Mouse (Mus musculus) embryonic fibroblast, embryonic 13.5 days (primary cell): ENCODE measurements around the gene Tmem220. TPM values are rescaled to one million over a fixed set of nuclear protein-coding genes. Genes with fewer than 3 reads are reported as not detected.

Source experiments
- H3K27ac ChIP-seq: 2 replicates; pipeline ENCODE4 v1.5.1; 2012; ENCODE audit warnings: low read length, control low read depth, inconsistent platforms; ENCODE audit not compliant: insufficient read depth
- H3K4me1 ChIP-seq: 2 replicates; pipeline ENCODE4 v1.6.1; 2011; ENCODE audit warnings: low read length; ENCODE audit not compliant: control insufficient read depth, insufficient read depth
- H3K4me3 ChIP-seq: 2 replicates; pipeline ENCODE4 v1.5.1; 2011; ENCODE audit warnings: mild to moderate bottlenecking, control low read depth, low read length; ENCODE audit not compliant: insufficient read depth
- CTCF ChIP-seq: IDR thresholded peaks from 2 replicates; pipeline ENCODE4 v1.5.1; 2011; ENCODE audit warnings: mild to moderate bottlenecking, control low read depth, low read length, moderate library complexity, borderline replicate concordance; ENCODE audit not compliant: insufficient read depth
- POLR2A ChIP-seq: IDR thresholded peaks from 2 replicates; pipeline ENCODE4 v1.6.1; 2011; ENCODE audit warnings: low read depth, mild to moderate bottlenecking, control low read depth, low read length, moderate library complexity
- polyA plus RNA-seq: library from polyadenylated mRNA; stranded (reverse); fragments of >200 nt; gene quantifications from 2 replicates; pipeline ENCODE4 v1.2.4, GENCODE M21; 2011; ENCODE audit warnings: low read depth; ENCODE audit not compliant: missing spikeins, insufficient read length

Tmem220 gene
- polyA plus RNA-seq, 1 experiment = 2.9 TPM

- TF ChIP-seq CTCF (no peak), POLR2A (no peak)
- no peak overlapping the region for H3K4me3 ChIP-seq
- H3K4me1 ChIP-seq = peaks cover 3% of the 10 kb centered on the region; the same call in 1 of the 2 replicates
- no peak overlapping the region for H3K27ac ChIP-seq
Measured at GRCm38 (mm10) chr11:67080168-67080567, 55.2 kb downstream of the Tmem220 start.

DNA sequence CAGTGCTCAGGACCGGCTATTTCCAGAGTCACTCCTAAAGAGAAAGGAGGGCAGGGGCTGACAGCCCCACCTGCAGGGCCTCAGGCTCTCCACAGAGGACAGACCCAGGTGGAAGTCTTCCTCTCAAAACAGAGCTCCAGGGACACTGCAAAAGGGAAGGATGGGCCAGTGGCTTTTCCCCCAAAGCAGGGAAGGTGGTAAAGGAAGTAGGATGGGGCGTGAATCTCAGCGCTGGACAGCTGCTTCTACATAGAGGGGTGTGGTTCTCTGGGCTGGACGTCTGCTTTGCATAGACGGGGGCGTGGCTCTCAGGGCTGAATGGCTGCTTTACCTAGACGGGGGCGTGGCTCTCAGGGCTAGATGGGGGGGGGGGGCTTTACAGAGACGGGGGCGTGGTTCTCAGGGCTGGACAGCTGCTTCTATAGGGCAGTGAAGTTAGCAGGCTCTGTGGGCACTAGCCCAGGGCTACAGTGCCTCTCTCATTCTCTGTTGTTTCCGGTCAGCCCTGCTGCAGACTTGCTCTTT is 56.2 kb downstream of the Tmem220 start:
- TF ChIP-seq CTCF = no peak
- TF ChIP-seq POLR2A = no peak
- no peak overlapping the region for H3K4me3 ChIP-seq
- H3K4me1 ChIP-seq = peaks cover 3% of the 10 kb centered on the region; the same call in 1 of the 2 replicates
- H3K27ac ChIP-seq = no peak overlapping the region

DNA sequence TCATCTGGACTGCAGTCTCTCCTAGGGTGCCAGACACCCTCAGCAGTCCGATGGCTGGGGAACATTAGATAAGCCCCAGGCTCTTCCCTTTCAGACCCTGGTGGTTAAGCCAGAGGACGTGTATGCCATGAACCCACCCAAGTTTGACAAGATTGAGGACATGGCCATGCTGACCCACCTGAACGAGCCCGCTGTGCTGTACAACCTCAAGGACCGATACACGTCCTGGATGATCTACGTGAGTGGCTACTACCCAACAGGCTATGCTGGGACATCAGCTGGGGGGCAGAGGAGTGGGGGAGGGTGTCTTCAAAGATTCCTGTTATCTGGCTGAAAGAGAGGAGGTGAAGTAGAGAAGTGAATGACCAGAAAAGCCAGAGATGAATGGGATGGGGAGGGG is 57.2 kb downstream of the Tmem220 start:
- H3K4me3 ChIP-seq = no peak overlapping the region
- H3K4me1 ChIP-seq = no peaks in the 10 kb centered on the region
- TF ChIP-seq CTCF = no peak
- TF ChIP-seq POLR2A = no peak
- no peak overlapping the region for H3K27ac ChIP-seq

DNA sequence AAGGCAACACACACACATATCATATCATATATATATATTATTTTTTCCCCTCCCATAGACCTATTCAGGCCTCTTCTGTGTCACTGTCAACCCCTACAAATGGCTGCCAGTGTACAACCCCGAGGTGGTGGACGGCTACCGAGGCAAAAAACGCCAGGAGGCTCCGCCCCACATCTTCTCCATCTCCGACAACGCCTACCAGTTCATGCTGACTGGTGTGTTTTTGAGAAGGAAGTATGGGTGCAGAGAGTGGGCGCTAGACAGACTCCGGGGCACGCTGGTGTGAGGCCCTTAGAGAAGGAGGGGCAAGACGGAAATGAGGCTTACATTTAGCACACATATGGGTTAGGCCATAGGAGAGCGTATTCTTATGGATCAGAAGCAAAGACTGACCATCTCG is 57.8 kb downstream of the Tmem220 start:
- Histone ChIP-seq H3K27ac (no peak overlapping the region), H3K4me1 (no peaks in the 10 kb centered on the region), H3K4me3 (no peak overlapping the region)
- no peak for TF ChIP-seq CTCF
- TF ChIP-seq POLR2A = no peak

- Histone ChIP-seq H3K27ac (no peak overlapping the region), H3K4me1 (no peaks in the 10 kb centered on the region), H3K4me3 (no peak overlapping the region)
- TF ChIP-seq CTCF (no peak), POLR2A (no peak)
Measured at GRCm38 (mm10) chr11:67083239-67083638, 58.3 kb downstream of the Tmem220 start.

GRCm38 (mm10) chr11:67083712-67084340 is 58.9 kb downstream of the Tmem220 start:
- no peak overlapping the region for H3K27ac ChIP-seq
- H3K4me3 ChIP-seq = no peak overlapping the region
- TF ChIP-seq POLR2A (no peak), CTCF (no peak)
- no peaks in the 10 kb centered on the region for H3K4me1 ChIP-seq

Other genes with a start within 250 kb of the Tmem220 start
- not detected in 2 replicates for gene Pirt, start 113.2 kb upstream of the Tmem220 start, polyA plus RNA-seq
- not detected in 2 replicates for gene Tmem238l, start 68.5 kb upstream of the Tmem220 start, polyA plus RNA-seq
- 22.4 and 22.7 TPM in 2 replicates for gene Adprm, start 27.4 kb downstream of the Tmem220 start, polyA plus RNA-seq
- gene Sco1, start 27.5 kb downstream of the Tmem220 start, polyA plus RNA-seq = 21.2 and 23.6 TPM in 2 replicates
- gene Myh3, start 53.1 kb downstream of the Tmem220 start, polyA plus RNA-seq = not detected in 2 replicates
- 0.08 and 0.12 TPM in 2 replicates for gene Myh2, start 145.9 kb downstream of the Tmem220 start, polyA plus RNA-seq
- 0.28 TPM in 1 of 2 replicates, not detected in the other for gene Myh1, start 174.9 kb downstream of the Tmem220 start, polyA plus RNA-seq
- gene Myh4, start 212.9 kb downstream of the Tmem220 start, polyA plus RNA-seq = not detected in 2 replicates